In the genomic region with DNA sequence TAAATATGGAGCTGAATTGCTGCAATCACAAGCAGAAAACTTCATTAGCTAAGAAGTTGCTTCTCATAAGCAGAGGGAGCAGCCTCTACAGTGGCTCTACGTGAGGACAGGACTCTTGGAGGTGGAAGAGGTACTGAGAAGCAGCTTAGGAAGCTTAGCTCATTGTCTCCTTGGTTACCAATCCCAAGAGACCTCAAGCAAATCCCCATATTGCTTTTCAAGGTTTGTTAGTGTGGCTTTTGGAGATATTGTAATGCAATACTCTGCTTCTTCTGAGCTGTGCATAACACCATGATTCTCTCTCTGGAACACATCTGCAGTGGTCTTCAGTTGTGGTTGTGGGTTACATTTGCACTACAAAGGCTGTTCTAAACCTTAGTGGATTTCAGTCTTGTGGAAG, we compare ENCODE assay signal across 19 mouse cellular contexts.
"Had no signal": no experiment of that assay in that cellular context is flagged by ENCODE, and none has a peak within 500 bp of the region (broad histone marks: within the 10 kb centered on the region; RNA-seq: fewer than 3 reads in every experiment).

No protein-coding gene starts in this region.

- H3K4me3 ChIP-seq: liver, embryonic 15.5 days; lung, embryonic 15.5 days; megakaryocyte, embryonic 14.5 days; midbrain, embryonic 12.5 days; neural tube, embryonic 12.5 days; stomach, embryonic 15.5 days had no signal

- H3K36me3 ChIP-seq: liver, embryonic 15.5 days; lung, embryonic 15.5 days; midbrain, embryonic 12.5 days; neural tube, embryonic 12.5 days; stomach, embryonic 15.5 days had no signal

- H3K4me2 ChIP-seq: liver, embryonic 15.5 days; lung, embryonic 15.5 days; midbrain, embryonic 12.5 days; neural tube, embryonic 12.5 days; stomach, embryonic 15.5 days had no signal

- DNase-seq: liver, postnatal 0 days; lung, adult 2 months; lung, postnatal 14 days; lung, postnatal 36 days; midbrain, embryonic 14.5 days; right cerebral cortex, postnatal 14 days; thymus, adult 2 months; thymus, postnatal 25 days; thymus, postnatal 4 days had no signal

- H3K4me1 ChIP-seq: liver, embryonic 15.5 days; lung, embryonic 15.5 days; megakaryocyte, embryonic 14.5 days; midbrain, embryonic 12.5 days; neural tube, embryonic 12.5 days; stomach, embryonic 15.5 days had no signal

- H3K27ac ChIP-seq: liver, embryonic 15.5 days; lung, embryonic 15.5 days; macrophage; midbrain, embryonic 12.5 days; neural tube, embryonic 12.5 days; stomach, embryonic 15.5 days; stomach, postnatal 0 days had no signal

- H3K9ac ChIP-seq: liver, embryonic 15.5 days; liver, postnatal 0 days; lung, embryonic 15.5 days; midbrain, embryonic 12.5 days; neural tube, embryonic 12.5 days; stomach, embryonic 15.5 days had no signal

- H3K27me3 ChIP-seq: liver, embryonic 15.5 days; lung, embryonic 15.5 days; megakaryocyte, embryonic 14.5 days; midbrain, embryonic 12.5 days; neural tube, embryonic 12.5 days; stomach, embryonic 15.5 days had no signal

- ATAC-seq: liver, postnatal 0 days; lung, postnatal 0 days; midbrain, embryonic 16.5 days had no signal

- H3K9me3 ChIP-seq: liver, embryonic 15.5 days; lung, embryonic 15.5 days; megakaryocyte, embryonic 14.5 days; midbrain, embryonic 12.5 days; neural tube, embryonic 12.5 days; stomach, embryonic 15.5 days had no signal
